Mouse (Mus musculus) heart, embryonic 15.5 days (tissue): Measurements from ENCODE around the gene Oxct2b. TPM values are rescaled to one million over a fixed set of nuclear protein-coding genes. Genes with fewer than 3 reads are reported as not detected.
"Not testable (repeated sequence)": the region's sequence is repeated elsewhere in the genome, so short reads cannot be mapped to it uniquely, and the experiment has no call there.

Experiments
- ATAC-seq: fragments of 200-750 bp; cut with Nextera tagmentation; replicated peaks from 2 replicates; pipeline ENCODE4 v1.8.0; 2017; ENCODE audit warnings: low read depth, moderate TSS enrichment; ENCODE audit not compliant: insufficient number of reproducible peaks, insufficient read depth, low FRiP score
- H3K27ac ChIP-seq: fragments of 300-500 bp; sonication (generic); 2 replicates; pipeline ENCODE4 v1.5.1; 2015; ENCODE audit warnings: mild to moderate bottlenecking, inconsistent platforms
- H3K27me3 ChIP-seq: fragments of 300-500 bp; sonication (generic); 2 replicates; pipeline ENCODE4 v1.6.1; 2015; ENCODE audit warnings: inconsistent platforms
- H3K36me3 ChIP-seq: fragments of 300-500 bp; sonication (generic); 2 replicates; pipeline ENCODE4 v1.6.1; 2015; ENCODE audit warnings: mild to moderate bottlenecking, inconsistent platforms
- H3K4me1 ChIP-seq: fragments of 300-500 bp; sonication (generic); replicated peaks from 2 replicates; pipeline ENCODE4 v1.6.1; 2015; ENCODE audit warnings: inconsistent platforms
- H3K4me2 ChIP-seq: fragments of 300-500 bp; sonication (generic); 2 replicates; pipeline ENCODE4 v1.6.1; 2015; ENCODE audit warnings: inconsistent platforms, mild to moderate bottlenecking, moderate library complexity
- H3K4me3 ChIP-seq: fragments of 300-500 bp; sonication (generic); 2 replicates; pipeline ENCODE4 v1.5.1; 2015; ENCODE audit warnings: mild to moderate bottlenecking, inconsistent platforms
- H3K9ac ChIP-seq: fragments of 300-500 bp; sonication (generic); 2 replicates; pipeline ENCODE4 v1.6.1; 2015; ENCODE audit warnings: mild to moderate bottlenecking, inconsistent platforms
- H3K9me3 ChIP-seq: fragments of 300-500 bp; sonication (generic); replicated peaks from 2 replicates; pipeline ENCODE4 v1.6.1; 2016; ENCODE audit warnings: inconsistent platforms
- WGBS: fragments of 180-500 bp; shearing (Covaris S2); methylation state at CpG from one replicate; pipeline ENCODE4 v1.1.7; 2015; ENCODE audit warnings: mixed read lengths; 5-methylcytosine and 5-hydroxymethylcytosine counted together
- polyA plus RNA-seq: library from polyadenylated mRNA; unstranded; fragments of >200 nt; fragmentation: Nextera tagmentation; extraction: Ambion mirVana; gene quantifications from 2 replicates; pipeline ENCODE4 v1.2.1, GENCODE M21; 2015

Oxct2b gene
- polyA plus RNA-seq, 1 experiment from 2014 or later = not detected

DNA sequence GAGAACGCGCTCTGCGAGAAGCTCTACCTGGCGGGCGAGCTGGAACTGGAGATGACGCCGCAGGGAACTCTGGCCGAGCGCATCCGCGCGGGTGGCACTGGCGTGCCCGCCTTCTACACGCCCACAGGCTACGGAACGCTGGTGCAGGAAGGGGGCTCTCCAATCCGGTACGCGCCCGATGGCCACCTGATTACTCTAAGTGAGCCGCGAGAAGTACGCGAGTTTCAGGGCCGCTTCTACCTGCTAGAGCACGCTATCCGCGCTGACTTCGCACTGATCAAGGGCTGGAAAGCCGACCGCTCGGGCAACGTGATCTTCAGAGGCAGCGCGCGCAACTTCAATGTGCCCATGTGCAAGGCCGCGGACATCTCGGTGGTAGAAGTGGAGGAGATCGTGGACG is 574 bp downstream of the Oxct2b start:
- H3K27me3 ChIP-seq = peaks cover 26% of the 10 kb centered on the region
- not testable (repeated sequence) for H3K36me3 ChIP-seq, H3K9me3 ChIP-seq, ATAC-seq, H3K4me1 ChIP-seq, H3K9ac ChIP-seq, H3K27ac ChIP-seq
- WGBS = 11% methylated on average over 40 of the region's 42 CpGs
- peak overlapping the region; percentile 66 for H3K4me2 ChIP-seq
- peak overlapping the region; percentile 41 for H3K4me3 ChIP-seq

DNA sequence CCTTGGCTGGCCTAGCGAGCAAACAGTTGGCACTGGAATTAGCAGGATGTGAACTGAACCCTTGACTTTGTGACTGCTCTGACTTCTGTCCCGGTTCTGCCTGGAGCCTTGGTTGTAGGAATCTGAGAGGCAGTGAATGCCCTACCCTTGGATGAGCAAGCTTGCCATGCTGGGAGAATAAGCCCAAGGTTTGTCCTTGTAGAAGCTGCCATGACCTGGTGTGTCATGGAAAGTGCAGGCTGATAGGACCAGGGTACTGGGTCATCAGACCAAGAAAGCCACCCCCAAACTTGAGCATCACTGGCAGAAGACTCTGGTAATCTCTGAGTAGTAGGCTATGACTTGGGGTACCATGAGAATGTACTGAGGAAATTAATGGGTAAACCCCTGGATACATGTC is 5.2 kb downstream of the Oxct2b start:
- Histone ChIP-seq H3K27ac (no peak overlapping the region), H3K4me1 (no peaks in the 10 kb centered on the region; the same call in 1 of the 2 replicates), H3K4me3 (no peak overlapping the region), H3K9me3 (no peaks in the 10 kb centered on the region), H3K36me3 (peaks cover 8% of the 10 kb centered on the region), H3K9ac (no peak overlapping the region), H3K27me3 (peaks cover 14% of the 10 kb centered on the region), H3K4me2 (no peak overlapping the region)
- ATAC-seq = no peak
- WGBS = 71% methylated on average over 2 of the region's 2 CpGs

DNA sequence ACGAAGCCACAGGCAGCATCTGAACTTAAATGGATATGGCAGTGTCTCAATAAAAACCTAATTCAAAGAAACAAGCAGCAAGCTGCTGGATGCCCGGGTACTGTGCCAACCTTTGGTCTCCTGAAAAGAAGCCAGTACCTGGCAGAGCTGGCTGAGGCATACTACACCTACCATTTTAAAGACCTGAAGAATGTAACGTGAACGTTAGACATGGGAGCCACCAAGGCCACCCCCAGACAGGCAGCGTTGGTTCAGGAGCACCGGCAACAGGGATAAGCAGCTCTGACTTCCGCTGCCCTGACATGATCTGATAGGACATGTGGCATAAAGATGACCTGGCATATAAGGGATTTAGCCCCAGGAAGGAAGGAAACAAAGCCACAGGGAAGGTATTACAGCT is 10.6 kb downstream of the Oxct2b start:
- Histone ChIP-seq H3K9ac (no peak overlapping the region), H3K36me3 (peaks cover 58% of the 10 kb centered on the region), H3K4me1 (no peaks in the 10 kb centered on the region), H3K9me3 (no peaks in the 10 kb centered on the region), H3K4me2 (no peak overlapping the region), H3K27me3 (no peaks in the 10 kb centered on the region), H3K27ac (no peak overlapping the region), H3K4me3 (no peak overlapping the region)
- 93% methylated on average over 7 of the region's 7 CpGs for WGBS
- ATAC-seq = no peak

DNA sequence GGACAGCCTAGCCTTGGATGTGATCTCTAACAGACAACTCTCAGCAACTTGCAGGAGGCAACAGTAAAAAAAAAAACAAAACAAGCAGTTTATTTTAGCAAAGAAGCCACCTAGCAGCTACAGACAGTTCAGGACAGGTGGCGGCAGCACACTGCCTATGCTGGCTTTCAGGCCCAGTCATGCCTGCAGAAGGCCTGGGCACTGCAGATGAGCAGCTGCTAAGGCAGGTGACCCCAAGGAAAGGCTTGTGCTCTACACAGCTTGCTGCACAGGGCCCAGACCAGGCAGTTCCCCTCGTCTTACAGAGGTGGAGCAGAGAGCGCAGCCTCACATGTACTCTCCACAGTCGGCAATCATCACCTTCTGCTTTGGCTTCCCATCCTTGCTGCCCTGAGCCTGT is 11.0 kb downstream of the Oxct2b start:
- peaks cover 62% of the 10 kb centered on the region for H3K36me3 ChIP-seq
- ATAC-seq = no peak
- WGBS = 85% methylated on average over 4 of the region's 4 CpGs
- no peaks in the 10 kb centered on the region for H3K9me3 ChIP-seq
- H3K9ac ChIP-seq = no peak overlapping the region
- no peaks in the 10 kb centered on the region for H3K4me1 ChIP-seq
- H3K4me3 ChIP-seq = no peak overlapping the region
- H3K4me2 ChIP-seq = no peak overlapping the region
- no peak overlapping the region for H3K27ac ChIP-seq
- H3K27me3 ChIP-seq = no peaks in the 10 kb centered on the region

DNA sequence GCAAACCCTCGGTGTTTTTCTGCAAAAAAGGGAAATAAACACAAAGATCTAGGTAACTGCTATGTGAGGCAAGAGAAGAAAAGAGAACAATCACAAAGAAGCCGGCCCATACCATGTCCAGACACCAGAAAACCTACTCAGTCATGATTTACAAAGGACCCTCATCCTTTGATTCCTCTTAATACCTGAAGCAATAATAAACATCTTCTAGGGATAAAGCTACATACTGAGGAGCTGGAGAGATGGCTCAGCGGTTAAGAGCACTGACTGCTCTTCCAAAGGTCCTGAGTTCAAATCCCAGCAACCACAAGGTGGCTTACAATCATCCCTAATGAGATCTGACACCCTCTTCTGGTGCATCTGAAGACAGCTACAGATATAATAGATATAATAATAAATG is 21.5 kb downstream of the Oxct2b start:
- no peak overlapping the region for H3K27ac ChIP-seq
- H3K4me3 ChIP-seq = no peak overlapping the region
- no peaks in the 10 kb centered on the region for H3K27me3 ChIP-seq
- ATAC-seq = no peak
- H3K36me3 ChIP-seq = peaks cover 35% of the 10 kb centered on the region
- H3K9ac ChIP-seq = no peak overlapping the region
- peaks cover 10% of the 10 kb centered on the region for H3K4me1 ChIP-seq
- 84% methylated on average over 3 of the region's 3 CpGs for WGBS
- no peak overlapping the region for H3K4me2 ChIP-seq
- H3K9me3 ChIP-seq = no peaks in the 10 kb centered on the region

DNA sequence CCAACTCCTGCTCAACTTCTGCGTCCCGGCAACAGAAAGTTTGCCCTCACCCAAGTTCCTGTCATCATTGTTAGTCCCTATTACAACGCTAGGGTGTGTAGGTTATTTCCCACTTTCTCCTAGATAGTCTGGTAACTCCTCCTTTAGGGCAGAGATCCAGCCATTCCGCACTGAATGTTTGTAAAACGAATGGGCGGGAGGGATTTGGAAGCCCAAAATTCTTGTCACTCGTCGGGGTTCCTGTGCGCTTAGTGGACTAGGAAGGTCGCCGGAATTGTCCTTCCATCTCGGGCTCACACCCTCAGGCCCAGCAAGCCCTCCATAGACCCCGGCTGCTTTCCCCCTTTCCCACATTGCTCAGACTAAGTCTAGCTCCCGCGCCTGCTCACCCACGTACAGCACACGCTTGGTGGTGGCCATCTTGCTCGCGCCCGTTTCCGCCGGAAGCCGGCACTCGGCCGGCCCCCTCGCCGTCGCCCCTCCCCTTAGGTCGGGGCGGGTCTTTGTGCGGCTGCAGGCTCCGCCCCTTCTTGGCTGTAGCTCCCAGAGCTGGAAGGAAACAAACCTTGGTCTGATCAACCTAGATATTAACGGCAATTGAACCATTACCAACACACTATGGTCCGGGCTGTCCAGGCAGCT is 23.6 kb downstream of the Oxct2b start, which contains the start of gene Ppie:
TSS of gene Ppie (minus strand) at position 439 of the 642 bp plus-strand sequence.
- Histone ChIP-seq H3K9ac (peak within 1 kb of the TSS; percentile 67), H3K4me3 (peak within 1 kb of the TSS; percentile 79), H3K36me3 (peaks cover 18% of the 10 kb centered on the region), H3K27me3 (no peaks in the 10 kb centered on the region), H3K4me2 (peak within 1 kb of the TSS; percentile 86), H3K9me3 (no peaks in the 10 kb centered on the region), H3K27ac (peak within 1 kb of the TSS; percentile 92), H3K4me1 (peaks cover 10% of the 10 kb centered on the region)
- ATAC-seq = peak; percentile 95
- under 1% methylated on average over 34 of the region's 34 CpGs for WGBS

DNA sequence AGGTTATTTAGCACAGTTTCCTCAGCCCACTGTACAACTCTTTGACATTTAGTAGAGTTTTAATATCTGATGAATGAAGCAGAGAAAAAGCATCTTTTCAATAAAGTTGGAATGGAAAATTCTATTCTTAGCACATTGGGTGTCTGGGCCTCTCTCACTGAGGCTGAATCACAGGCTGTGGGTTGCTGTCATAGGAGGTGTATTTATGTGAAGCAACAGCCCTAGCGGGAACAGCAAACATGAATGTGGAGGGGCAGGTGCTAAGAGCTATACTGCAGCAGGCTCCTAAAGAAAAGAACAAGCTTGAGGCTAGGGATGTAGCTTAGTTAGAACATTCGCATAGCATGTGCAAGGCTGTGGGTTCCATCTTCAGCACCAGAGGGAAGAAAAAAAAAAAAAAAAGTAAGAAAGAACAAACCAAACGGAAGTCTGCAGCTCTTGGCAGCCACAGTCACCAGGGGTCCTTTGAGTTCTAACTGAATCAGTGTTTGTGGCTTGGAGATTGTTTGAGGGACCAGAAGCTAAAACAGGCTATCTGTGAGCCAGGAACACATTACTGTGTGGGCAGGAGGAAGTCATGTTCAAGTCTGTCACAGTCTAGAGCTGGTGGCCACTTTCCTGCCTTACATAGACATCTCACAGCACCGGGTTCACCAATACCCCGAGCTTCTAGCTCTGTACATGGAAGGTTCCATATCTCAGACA is 31.5 kb downstream of the Oxct2b start:
- Histone ChIP-seq H3K27ac (no peak overlapping the region), H3K4me3 (no peak overlapping the region), H3K9me3 (no peaks in the 10 kb centered on the region), H3K4me1 (no peaks in the 10 kb centered on the region), H3K27me3 (no peaks in the 10 kb centered on the region), H3K4me2 (no peak overlapping the region), H3K36me3 (no peaks in the 10 kb centered on the region), H3K9ac (no peak overlapping the region)
- WGBS = 65% methylated on average over 5 of the region's 5 CpGs
- ATAC-seq = no peak

DNA sequence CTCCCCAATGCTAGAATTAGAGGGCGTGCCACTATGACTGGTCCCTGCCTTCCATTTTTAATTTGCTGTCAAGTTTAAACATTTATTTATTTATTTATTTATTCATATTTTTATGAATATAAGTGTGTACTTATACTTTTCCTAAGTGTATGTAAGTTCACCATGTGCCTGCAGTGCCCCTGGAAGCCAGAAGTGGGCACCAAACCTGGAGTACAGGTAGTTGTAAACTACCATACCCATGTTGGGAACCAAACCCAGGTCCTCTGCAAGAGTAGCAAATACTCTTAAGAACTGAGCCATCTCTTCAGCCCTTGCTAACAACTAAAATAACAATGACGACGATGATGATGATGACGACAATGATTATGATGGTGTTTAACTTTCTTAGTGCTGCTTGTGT is 35.9 kb downstream of the Oxct2b start:
- H3K4me1 ChIP-seq = no peaks in the 10 kb centered on the region
- 72% methylated on average over 4 of the region's 4 CpGs for WGBS
- no peaks in the 10 kb centered on the region for H3K36me3 ChIP-seq
- H3K4me2 ChIP-seq = no peak overlapping the region
- no peaks in the 10 kb centered on the region for H3K9me3 ChIP-seq
- peaks cover 10% of the 10 kb centered on the region; the same call in 1 of the 2 replicates for H3K27me3 ChIP-seq
- no peak overlapping the region for H3K4me3 ChIP-seq
- no peak for ATAC-seq
- H3K27ac ChIP-seq = no peak overlapping the region
- H3K9ac ChIP-seq = no peak overlapping the region

DNA sequence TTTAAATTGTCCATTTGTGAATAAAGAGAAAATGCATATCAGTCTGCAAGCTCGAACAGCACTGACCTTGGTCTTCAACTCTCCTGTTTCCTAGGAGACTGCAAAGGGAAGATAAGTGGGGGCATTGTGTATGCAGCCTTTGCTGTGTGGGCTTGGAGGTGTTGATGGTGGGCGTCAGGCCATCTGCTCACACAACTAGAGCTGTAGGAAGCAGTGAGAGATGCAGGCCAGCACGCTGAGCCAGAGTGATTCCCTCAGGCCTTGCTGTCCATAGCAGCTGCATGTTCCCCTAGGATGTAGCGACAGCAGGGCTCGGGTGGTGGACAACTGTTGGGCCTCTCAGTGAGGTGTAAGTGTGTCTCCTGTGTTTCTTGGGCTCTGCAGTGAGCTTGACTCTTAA is 36.9 kb downstream of the Oxct2b start:
- Histone ChIP-seq H3K27ac (no peak overlapping the region), H3K27me3 (peaks cover 10% of the 10 kb centered on the region; the same call in 1 of the 2 replicates), H3K4me1 (no peaks in the 10 kb centered on the region), H3K9ac (no peak overlapping the region), H3K4me3 (no peak overlapping the region), H3K4me2 (no peak overlapping the region), H3K36me3 (no peaks in the 10 kb centered on the region), H3K9me3 (no peaks in the 10 kb centered on the region)
- no peak for ATAC-seq
- 34% methylated on average over 5 of the region's 5 CpGs for WGBS

DNA sequence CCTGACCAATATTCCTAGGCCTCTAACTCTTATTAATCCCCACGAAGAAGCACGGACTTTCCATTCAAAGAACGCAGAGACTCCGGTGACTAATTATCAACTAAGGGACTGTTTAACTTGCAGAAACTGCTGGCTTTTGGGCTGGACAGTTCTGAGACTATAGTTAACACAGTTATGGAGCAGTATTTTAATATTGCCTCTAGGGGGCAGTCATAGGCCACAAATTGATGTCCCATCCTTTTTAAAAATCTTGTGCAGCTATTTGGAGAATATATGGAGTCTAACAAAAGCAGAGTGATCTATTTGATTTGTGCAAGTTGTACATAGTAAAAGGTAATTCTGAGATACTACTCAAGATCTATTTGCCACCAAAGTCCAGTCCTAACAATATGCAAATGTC is 38.9 kb downstream of the Oxct2b start:
- no peaks in the 10 kb centered on the region for H3K4me1 ChIP-seq
- H3K36me3 ChIP-seq = no peaks in the 10 kb centered on the region
- H3K9me3 ChIP-seq = no peaks in the 10 kb centered on the region
- no peak overlapping the region for H3K9ac ChIP-seq
- peaks cover 10% of the 10 kb centered on the region; the same call in 1 of the 2 replicates for H3K27me3 ChIP-seq
- no peak for ATAC-seq
- WGBS = 18% methylated on average over 4 of the region's 4 CpGs
- H3K27ac ChIP-seq = no peak overlapping the region
- no peak overlapping the region for H3K4me3 ChIP-seq
- no peak overlapping the region for H3K4me2 ChIP-seq

DNA sequence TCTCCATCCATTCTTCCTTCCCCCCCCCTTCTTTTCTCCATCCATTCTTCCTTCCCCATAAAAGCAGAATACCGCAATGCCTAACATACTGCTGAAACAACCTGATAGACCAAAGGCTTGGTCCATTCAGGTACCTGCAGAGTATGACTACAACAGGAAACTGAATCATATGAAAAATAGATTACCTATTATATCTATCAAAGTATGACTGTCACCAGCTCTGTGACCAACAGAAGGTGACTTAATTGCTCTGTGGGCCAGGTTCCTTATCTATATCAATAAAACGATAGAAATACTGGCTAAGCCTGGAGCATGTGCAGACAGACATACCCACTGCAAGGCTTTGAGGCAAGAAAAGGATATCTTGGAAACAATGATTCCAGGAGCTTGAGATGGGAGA is 39.4 kb downstream of the Oxct2b start:
- H3K27me3 ChIP-seq = peaks cover 10% of the 10 kb centered on the region; the same call in 1 of the 2 replicates
- no peak overlapping the region for H3K4me2 ChIP-seq
- no peak overlapping the region for H3K9ac ChIP-seq
- H3K36me3 ChIP-seq = no peaks in the 10 kb centered on the region
- no peaks in the 10 kb centered on the region for H3K4me1 ChIP-seq
- no peak for ATAC-seq
- WGBS = 45% methylated on average over 2 of the region's 2 CpGs
- H3K4me3 ChIP-seq = no peak overlapping the region
- H3K9me3 ChIP-seq = no peaks in the 10 kb centered on the region
- H3K27ac ChIP-seq = no peak overlapping the region

DNA sequence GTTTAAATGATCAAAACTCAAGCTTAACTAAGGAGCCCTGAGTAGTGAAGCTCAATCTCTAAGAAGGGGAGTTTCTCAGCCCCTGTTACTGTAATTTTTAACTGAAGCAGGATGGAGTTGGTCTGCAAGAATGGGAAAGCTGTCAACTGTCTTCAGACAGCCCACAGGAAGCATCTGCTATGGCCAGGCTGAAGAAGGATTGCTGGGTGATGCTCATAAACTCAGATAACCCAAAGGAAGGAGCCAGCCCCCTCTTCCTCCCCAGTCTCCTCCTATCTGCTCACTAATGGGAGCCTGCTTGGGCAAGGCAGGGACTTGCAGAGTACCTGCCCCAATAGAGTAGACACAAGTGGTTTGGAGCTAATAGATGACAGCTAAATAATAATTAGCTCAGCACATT is 39.8 kb downstream of the Oxct2b start:
- Histone ChIP-seq H3K4me3 (no peak overlapping the region), H3K27ac (no peak overlapping the region), H3K36me3 (no peaks in the 10 kb centered on the region), H3K4me2 (no peak overlapping the region), H3K4me1 (no peaks in the 10 kb centered on the region), H3K27me3 (peaks cover 10% of the 10 kb centered on the region; the same call in 1 of the 2 replicates), H3K9me3 (no peaks in the 10 kb centered on the region), H3K9ac (no peak overlapping the region)
- no peak for ATAC-seq
